Mouse (Mus musculus) C2C12 (cell line): Measurements from ENCODE around the gene Thap7. TPM values are rescaled to one million over a fixed set of nuclear protein-coding genes. Genes with fewer than 3 reads are reported as not detected.

ENCODE experiments used
- H3K27me3 ChIP-seq: one replicate; pipeline ENCODE4 v1.6.1; 2011; ENCODE audit not compliant: control insufficient read depth, insufficient read depth, insufficient read length
- H3K36me3 ChIP-seq: one replicate; pipeline ENCODE4 v1.6.1; 2011; ENCODE audit not compliant: control insufficient read depth, insufficient read depth
- H3K4me3 ChIP-seq: one replicate; pipeline ENCODE4 v1.5.1; 2011; ENCODE audit warnings: mild to moderate bottlenecking, control low read depth; ENCODE audit not compliant: poor library complexity, insufficient read depth, severe bottlenecking
- H3K79me2 ChIP-seq: one replicate; pipeline ENCODE4 v1.6.1; 2011; ENCODE audit not compliant: control insufficient read depth, insufficient read depth
- H3K79me3 ChIP-seq: one replicate; pipeline ENCODE4 v1.6.1; 2011; ENCODE audit warnings: low read depth, control low read depth
- H3ac ChIP-seq: one replicate; pipeline ENCODE3; 2011; ENCODE audit warnings: low read depth; ENCODE audit not compliant: control insufficient read depth, insufficient read length
- CEBPB ChIP-seq: IDR thresholded peaks from one replicate; pipeline ENCODE4 v1.6.1; 2011; ENCODE audit warnings: low read depth, mild to moderate bottlenecking, control low read depth, moderate library complexity
- CTCF ChIP-seq: IDR thresholded peaks from one replicate; pipeline ENCODE4 v1.5.1; 2011; ENCODE audit not compliant: control insufficient read depth, insufficient read depth, insufficient read length
- FOSL1 ChIP-seq: IDR thresholded peaks from one replicate; pipeline ENCODE4 v1.8.0; 2011; ENCODE audit warnings: mild to moderate bottlenecking, low read length; ENCODE audit not compliant: poor library complexity, insufficient read depth, severe bottlenecking
- MAX ChIP-seq: IDR thresholded peaks from one replicate; pipeline ENCODE4 v1.6.1; 2011; ENCODE audit warnings: mild to moderate bottlenecking, control low read depth
- MYOD1 ChIP-seq: IDR thresholded peaks from one replicate; pipeline ENCODE4 v1.6.1; 2011; ENCODE audit warnings: low read depth; ENCODE audit not compliant: control insufficient read depth, insufficient read length
- MYOG ChIP-seq: IDR thresholded peaks from one replicate; pipeline ENCODE4 v1.6.1; 2011; ENCODE audit not compliant: control insufficient read depth, insufficient read length; ENCODE audit errors: extremely low read depth
- USF1 ChIP-seq: IDR thresholded peaks from one replicate; pipeline ENCODE4 v1.6.1; 2011; ENCODE audit warnings: low read depth, mild to moderate bottlenecking, control low read depth, moderate library complexity
- polyA plus RNA-seq: library from polyadenylated mRNA; unstranded; fragments of >200 nt; fragmentation: generic; extraction: Trizol; gene quantifications from one replicate; pipeline ENCODE4 v1.2.1, GENCODE M21; 2012; ENCODE audit warnings: missing spikeins

Thap7 gene
- polyA plus RNA-seq, 1 experiment, result 55.7 TPM

GRCm38 (mm10) chr16:17564221-17564620, 33.3 kb upstream of the Thap7 start:
- Histone ChIP-seq H3K27me3 (no peaks in the 10 kb centered on the region), H3K36me3 (no peaks in the 10 kb centered on the region), H3K79me2 (no peaks in the 10 kb centered on the region), H3ac (no peak overlapping the region), H3K79me3 (no peaks in the 10 kb centered on the region), H3K4me3 (no peak overlapping the region)
- no peak for TF ChIP-seq USF1
- TF ChIP-seq MAX, result peak; percentile 34
- TF ChIP-seq MYOD1, result peak; percentile 75
- peak; percentile 57 for TF ChIP-seq FOSL1
- no peak for TF ChIP-seq MYOG

- Histone ChIP-seq H3K79me3 (no peaks in the 10 kb centered on the region), H3K79me2 (no peaks in the 10 kb centered on the region), H3ac (no peak overlapping the region), H3K36me3 (no peaks in the 10 kb centered on the region), H3K4me3 (no peak overlapping the region), H3K27me3 (no peaks in the 10 kb centered on the region)
- TF ChIP-seq CEBPB, result no peak
- TF ChIP-seq MYOG, result no peak
- no peak for TF ChIP-seq CTCF
- TF ChIP-seq MAX, result no peak
- no peak for TF ChIP-seq USF1
- no peak for TF ChIP-seq FOSL1
- TF ChIP-seq MYOD1, result no peak
Measured at GRCm38 (mm10) chr16:17563580-17563979, 32.6 kb upstream of the Thap7 start.

DNA sequence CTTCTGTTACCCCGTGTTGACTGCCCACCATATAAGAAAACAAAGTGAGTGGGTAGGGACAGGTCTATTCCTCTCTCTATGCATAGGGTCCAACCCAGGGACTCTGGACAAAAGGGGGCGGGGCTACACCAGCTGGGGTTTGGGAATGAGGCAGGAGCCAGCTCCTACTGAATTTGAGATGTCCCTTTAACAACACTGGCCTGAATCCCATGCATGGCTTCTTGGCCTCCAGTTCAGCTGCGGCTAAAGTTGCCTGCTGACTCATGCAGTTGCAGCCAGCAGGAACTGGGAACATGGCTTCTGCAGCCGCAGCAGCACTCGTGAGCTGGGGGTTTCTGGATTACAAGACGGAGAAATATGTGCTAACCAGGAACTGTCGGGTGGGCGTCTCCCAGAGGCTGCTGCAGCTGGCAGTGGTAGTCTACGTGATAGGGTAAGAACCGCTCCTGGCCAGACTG, 30.8 kb upstream of the Thap7 start, which contains the start of gene P2rx6:
Gene P2rx6 (plus strand): TSS at position 135 of the 458 bp plus-strand sequence.
- no peaks in the 10 kb centered on the region for H3K79me2 ChIP-seq
- H3K4me3 ChIP-seq, result no peak within 1 kb of the TSS
- H3K27me3 ChIP-seq, result no peaks in the 10 kb centered on the region
- no peaks in the 10 kb centered on the region for H3K79me3 ChIP-seq
- peak; percentile 94 for TF ChIP-seq MAX
- TF ChIP-seq MYOD1, result peak; percentile 73
- TF ChIP-seq CEBPB, result peak; percentile 4
- peak; percentile 54 for TF ChIP-seq FOSL1
- TF ChIP-seq USF1, result no peak
- peak within 1 kb of the TSS; percentile 13 for H3ac ChIP-seq
- H3K36me3 ChIP-seq, result no peaks in the 10 kb centered on the region

- no peak for TF ChIP-seq CTCF
- TF ChIP-seq MYOD1, result peak; percentile 18
- TF ChIP-seq USF1, result no peak
- peak within 1 kb of the TSS; percentile 10 for H3ac ChIP-seq
- H3K79me2 ChIP-seq, result no peaks in the 10 kb centered on the region
- no peaks in the 10 kb centered on the region for H3K79me3 ChIP-seq
- no peaks in the 10 kb centered on the region for H3K36me3 ChIP-seq
- no peak within 1 kb of the TSS for H3K4me3 ChIP-seq
- no peaks in the 10 kb centered on the region for H3K27me3 ChIP-seq
Measured at GRCm38 (mm10) chr16:17561128-17561750, 30.3 kb upstream of the Thap7 start, which contains the start of gene Lrrc74b. Gene Lrrc74b, minus strand, starts transcription at chr16:17561247.

GRCm38 (mm10) chr16:17559396-17560027, 28.6 kb upstream of the Thap7 start:
- H3K79me2 ChIP-seq, result no peaks in the 10 kb centered on the region
- H3ac ChIP-seq, result no peak overlapping the region
- H3K79me3 ChIP-seq, result no peaks in the 10 kb centered on the region
- H3K36me3 ChIP-seq, result no peaks in the 10 kb centered on the region
- TF ChIP-seq MAX, result no peak
- no peak for TF ChIP-seq MYOG
- no peak for TF ChIP-seq FOSL1
- no peak for TF ChIP-seq USF1
- no peak for TF ChIP-seq CEBPB
- TF ChIP-seq CTCF, result no peak
- no peak for TF ChIP-seq MYOD1
- no peaks in the 10 kb centered on the region for H3K27me3 ChIP-seq
- H3K4me3 ChIP-seq, result no peak overlapping the region

DNA sequence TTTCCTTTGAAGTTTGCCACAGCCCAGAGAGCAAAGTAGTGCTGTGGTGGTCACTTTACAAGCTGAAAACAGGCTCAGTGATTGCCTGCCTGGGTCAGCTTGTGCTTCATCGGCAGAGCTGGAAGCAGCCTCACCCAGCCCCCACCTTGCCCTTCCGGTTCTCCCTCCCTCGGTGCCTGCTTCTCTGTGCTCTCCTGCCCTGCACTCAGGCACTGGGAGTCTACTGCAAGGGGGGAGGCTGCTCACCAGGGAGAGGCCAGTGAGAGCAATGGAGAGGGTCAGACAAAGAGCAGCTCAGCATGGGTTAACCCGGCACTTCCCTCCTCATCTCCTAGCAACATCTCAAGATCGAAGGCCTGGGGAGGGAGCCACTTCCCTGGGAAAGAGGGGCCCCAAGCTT, 27.9 kb upstream of the Thap7 start:
- H3K27me3 ChIP-seq, result no peaks in the 10 kb centered on the region
- H3K79me3 ChIP-seq, result no peaks in the 10 kb centered on the region
- no peak overlapping the region for H3K4me3 ChIP-seq
- no peak overlapping the region for H3ac ChIP-seq
- no peaks in the 10 kb centered on the region for H3K79me2 ChIP-seq
- H3K36me3 ChIP-seq, result no peaks in the 10 kb centered on the region
- TF ChIP-seq MYOG (no peak), MAX (no peak), CEBPB (no peak), FOSL1 (no peak), USF1 (no peak), MYOD1 (no peak), CTCF (no peak)
